Mouse (Mus musculus) left cerebral cortex, postnatal 10 days (tissue): ENCODE data around the gene Armc12. TPM values are rescaled to one million over a fixed set of nuclear protein-coding genes. Genes with fewer than 3 reads are reported as not detected.

Experiments
- DNase-seq, 2 experiments: peaks; one replicate each; pipeline ENCODE4 v3.0.0; 2021 to 2022; ENCODE audit warnings: low spot score in 2 of 2, mixed read lengths in 1 of 2; ENCODE audit errors: extremely low spot score in 1 of 2
- intact Hi-C: fragments of 180-260 bp; cut with DNase I; formaldehyde crosslinking; loops from one replicate; pipeline ENCODE4 v1.15.1; 2025
- total RNA-seq, 2 experiments: library from RNA; stranded (reverse); gene quantifications; 2 replicates each; pipeline ENCODE4 v1.2.3; 2021

Armc12 gene
- total RNA-seq = not detected

DNA sequence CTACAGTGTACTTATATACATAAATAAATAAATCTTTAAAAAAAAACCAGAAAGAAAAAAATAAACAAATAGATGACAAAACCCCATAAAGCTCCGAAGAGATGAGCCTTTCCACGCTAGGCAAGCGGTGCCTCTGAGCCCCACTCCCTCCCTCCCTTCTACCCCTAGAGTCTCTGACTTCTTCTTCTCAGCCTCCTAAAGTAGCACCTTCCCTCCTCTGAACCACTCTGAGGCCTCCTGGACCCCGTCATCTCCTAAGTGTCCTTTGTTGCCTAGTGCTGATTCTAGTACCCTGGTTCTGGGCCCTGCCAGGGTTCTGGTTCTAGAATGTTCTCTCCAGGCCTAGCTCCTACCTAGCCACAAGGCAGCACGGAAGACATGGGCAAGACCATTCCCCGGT lies at the start of gene Armc12:
TSS of gene Armc12 (plus strand) at position 301 of the 400 bp plus-strand sequence.
- intact Hi-C loops = no loop called here
- DNase-seq = no peak

DNA sequence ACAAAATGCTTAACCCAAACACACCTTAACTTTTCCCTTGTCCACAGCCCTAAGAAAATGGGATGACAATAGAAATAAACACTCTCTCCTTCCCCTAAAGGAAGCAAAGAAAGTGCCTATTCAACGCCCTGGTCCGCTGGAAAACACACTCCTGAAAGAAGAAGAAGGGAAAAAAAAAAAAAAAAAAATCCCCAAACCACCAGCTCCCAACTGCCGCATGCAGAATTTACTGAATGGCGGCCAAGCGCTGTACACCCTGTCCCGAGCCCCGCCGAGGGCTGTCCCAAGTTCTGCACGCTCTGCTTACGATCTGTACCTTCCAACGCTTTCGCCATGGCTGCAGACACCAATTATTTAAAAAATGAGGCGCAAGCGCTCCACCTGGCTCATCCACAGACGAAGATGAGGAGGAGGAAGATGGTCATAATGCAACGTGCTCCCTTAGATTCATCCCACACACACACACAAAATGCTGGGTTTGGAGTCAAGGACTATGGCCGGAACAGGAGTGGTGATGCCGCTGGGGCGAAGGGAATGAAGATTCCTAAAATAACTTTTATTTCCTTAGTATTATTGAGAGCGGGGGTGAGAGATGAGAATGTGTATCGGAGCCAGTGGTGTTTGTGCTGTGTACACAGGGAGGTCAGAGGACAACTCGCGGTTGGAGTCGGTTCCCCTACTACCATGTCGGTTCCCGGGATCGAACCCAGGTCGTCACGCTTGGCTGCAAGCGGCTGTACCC lies 45.7 kb upstream of the Armc12 start:
- peak in 1 of 2 experiments; percentile 16 for DNase-seq
- intact Hi-C loops = loop anchor here (2.0 kb wide), 1 partner anchor 38 kb away; no protein-coding TSS in a partner anchor

DNA sequence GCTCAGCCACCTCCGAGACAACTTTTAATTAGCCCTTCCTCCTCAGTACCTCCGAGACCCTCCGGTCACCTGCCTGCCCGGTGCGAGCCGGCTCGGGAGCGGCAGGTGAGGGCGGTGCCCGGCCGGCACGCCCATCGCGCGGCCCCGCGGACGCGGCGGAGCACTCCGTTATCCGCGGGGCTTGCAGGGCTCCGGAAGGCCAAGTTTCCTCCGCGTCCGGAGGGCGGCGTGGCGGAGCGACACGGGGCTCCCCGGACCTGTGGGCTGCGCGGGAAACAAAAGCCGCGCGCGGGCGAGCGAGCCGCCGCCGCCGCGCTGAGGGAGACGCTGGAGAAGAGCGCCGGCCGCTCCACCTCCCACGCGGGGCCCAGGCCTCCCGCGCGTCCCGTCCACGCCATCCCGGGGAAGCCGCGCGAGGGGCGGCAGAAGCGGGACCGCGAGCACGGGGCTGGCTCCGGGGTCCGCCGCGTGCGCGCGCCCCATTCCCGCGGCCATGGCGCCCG lies 45.1 kb upstream of the Armc12 start:
- intact Hi-C loops = loop anchor here (2.0 kb wide), 1 partner anchor 37 kb away; no protein-coding TSS in a partner anchor
- DNase-seq = peak in 1 of 2 experiments; percentile 66

DNA sequence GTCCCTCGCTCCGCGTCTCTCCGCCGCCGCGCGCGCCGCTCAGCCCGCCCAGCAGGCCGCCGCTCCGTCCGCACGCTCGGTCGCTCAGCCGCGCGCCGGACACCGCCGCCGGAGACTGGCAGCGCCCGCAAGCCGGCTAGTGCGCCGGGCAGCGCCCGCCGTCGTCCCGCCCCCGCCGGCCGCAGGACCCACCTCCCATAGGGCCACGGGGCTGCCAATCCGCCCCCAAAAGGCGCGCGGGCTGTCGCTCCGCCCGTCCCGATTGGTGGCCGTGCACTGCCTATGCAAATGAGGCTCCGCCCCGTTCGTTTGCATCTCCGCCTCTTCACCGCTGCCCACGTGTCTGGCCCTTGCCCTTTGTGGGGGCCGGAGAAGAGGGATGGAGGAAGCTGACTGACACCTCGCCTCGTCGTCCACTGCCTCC lies 44.6 kb upstream of the Armc12 start:
- DNase-seq = peak; percentile 94 to 98
- intact Hi-C loops = loop anchor here (2.0 kb wide), 1 partner anchor 37 kb away; no protein-coding TSS in a partner anchor

DNA sequence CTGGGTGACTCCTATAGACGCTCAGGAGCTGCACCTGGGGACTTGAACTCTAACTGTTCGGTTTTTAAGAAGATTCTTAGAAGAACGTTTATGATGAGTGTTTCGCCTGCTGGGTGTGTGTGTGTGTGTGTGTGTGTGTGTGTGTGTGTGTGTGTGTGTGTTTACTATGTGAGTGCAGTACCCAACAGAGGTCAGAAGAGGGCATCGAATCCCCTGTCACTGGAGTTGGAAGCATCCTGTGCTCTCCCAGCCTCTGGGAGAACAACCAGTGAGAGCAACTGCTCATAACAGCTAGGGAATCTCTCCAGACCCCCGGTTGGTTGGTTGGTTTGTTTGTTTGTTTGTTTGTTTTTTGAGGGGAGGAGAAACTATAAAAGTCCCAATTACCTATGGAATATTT lies 43.9 kb upstream of the Armc12 start:
- intact Hi-C loops = no loop called here
- DNase-seq = no peak

DNA sequence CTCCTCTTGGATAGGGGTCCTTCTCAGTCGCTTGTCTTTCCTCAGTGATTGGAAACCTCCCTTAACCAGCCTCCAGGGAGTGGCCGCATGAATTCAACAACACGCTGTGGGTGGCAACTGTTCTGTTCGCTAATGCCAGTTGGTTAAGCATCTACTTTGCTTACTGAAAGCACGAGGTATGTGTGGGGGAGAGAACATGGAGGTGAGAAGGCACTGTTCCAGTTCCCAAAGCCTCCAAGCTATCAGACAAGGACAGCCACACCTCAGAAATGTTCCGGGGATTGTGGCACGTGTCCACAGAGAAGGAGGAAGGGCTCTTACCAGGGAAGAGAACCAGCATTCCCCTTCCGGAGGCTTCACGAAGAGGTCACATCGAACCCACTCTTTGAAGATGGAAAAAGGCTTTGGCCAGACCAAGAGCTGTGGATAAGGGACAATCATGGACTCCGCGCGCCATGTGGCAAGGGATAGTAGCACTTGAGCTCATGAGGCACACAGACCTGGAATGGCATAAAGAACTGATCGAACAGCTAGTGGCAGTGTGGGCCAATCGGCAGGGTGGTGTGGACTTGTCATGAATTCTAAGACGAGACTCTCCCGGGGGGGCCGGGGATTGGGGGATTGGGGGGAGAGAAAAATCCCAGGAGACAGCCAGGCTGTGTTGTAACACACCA lies 42.9 kb upstream of the Armc12 start:
- DNase-seq = no peak
- intact Hi-C loops = no loop called here

DNA sequence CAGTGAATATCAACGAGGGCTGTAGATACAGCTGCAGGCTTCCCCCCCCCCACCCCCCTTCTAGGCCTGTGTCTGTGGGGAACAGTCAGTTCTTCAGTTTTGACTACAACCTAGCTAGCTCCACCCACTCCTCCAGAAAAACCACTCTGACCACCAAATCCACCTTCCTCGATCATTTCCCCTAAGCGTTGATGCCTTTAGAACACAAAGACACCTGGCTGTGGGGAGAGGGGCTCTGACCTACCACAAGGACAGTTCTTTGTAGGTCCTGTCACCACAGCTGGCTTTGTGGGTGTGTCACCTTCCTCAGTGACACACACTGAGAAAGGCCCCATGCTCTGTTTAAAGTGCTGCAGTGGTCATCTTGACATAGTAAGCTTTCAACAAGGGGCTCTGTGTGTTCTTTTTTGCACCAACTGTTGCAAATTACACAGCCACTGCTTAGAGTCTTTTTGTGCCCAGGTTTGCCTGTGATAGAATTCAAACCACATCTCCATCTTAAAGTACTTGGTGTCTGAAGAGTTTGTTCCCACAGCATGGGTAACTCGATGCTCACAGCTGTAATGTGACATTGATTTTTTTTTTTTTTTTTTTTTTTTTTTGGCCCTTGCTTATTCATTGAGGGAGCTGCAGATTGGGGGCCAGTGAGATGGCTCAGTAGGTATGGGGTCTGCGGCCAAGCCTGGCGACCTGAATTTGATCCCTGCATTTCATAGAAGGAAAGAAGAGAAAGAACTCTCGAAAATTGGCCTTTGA lies 42.2 kb upstream of the Armc12 start:
- DNase-seq = no peak
- intact Hi-C loops = no loop called here

DNA sequence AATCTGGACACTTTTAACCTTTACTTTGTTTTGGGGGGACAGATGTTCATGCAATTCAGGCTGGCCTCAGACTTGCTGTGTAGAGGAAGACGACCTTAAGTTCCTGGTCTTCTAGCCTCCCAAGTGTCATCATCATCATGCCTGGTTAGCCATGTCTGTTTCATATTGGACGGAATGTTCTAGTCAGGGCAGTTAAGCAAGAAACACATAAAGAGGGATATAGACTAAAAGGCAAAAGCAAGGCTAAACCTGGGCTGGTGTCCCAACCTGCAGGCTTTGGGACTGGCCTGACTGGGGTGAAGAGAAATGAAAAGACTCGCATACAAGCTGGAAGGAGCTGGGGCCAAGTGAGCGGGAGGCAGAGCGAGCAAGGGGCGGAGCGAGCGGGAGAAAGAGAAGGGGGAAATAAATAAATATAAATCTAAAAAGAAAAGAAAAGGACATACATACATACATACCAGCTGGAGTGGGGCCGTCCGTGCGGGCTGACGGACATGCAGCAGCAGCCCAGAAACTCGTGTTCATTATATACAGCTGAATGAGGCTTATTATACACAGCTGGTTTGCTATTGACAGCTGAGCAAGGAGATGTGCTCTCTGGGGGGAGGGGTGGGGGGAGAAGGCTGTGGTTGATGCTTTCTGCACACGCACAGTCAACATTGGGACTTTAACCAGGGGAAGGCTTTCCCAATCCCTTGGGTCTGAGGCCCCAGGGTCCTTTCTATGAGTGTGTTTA lies 39.4 kb upstream of the Armc12 start:
- no peak for DNase-seq
- intact Hi-C loops = no loop called here

DNA sequence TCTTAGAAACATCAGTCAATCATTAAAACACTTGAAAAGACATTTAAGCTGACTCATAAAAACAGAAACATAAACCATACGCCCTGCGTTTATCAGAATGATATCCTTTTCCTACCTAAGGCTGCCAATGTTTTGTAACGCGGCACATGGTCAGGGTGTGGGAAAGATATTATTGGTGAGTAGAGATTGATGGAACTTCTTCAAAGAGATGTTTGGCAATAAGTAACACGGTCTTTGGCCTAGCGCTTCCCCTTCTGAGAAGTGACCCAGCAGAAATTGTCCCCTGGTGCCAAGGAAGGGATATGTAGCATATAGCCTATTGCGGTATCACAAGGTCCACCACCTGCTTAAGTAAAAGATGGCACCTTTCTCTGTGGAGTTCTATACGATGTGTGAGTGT lies 34.8 kb upstream of the Armc12 start:
- DNase-seq = no peak
- intact Hi-C loops = no loop called here

DNA sequence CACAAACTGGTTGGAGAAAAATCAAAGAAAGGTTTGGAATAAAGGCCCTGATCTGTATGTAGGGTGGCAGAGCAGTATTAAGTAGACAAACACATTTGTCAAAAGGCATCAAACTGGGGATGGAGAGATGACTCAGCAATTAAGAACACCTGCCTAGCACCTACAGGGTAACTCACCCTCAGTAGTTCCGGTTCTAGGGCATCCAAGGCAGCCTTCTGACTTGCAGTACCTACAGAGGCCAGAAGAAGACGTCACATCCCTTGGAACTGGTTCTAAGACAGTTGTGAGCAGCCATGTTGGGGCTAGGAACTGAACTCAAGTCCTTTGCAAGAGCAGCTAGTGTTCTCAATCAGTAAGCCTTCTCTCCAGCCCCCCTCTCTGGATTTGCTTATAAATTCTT lies 31.4 kb upstream of the Armc12 start:
- DNase-seq = no peak
- intact Hi-C loops = no loop called here

DNA sequence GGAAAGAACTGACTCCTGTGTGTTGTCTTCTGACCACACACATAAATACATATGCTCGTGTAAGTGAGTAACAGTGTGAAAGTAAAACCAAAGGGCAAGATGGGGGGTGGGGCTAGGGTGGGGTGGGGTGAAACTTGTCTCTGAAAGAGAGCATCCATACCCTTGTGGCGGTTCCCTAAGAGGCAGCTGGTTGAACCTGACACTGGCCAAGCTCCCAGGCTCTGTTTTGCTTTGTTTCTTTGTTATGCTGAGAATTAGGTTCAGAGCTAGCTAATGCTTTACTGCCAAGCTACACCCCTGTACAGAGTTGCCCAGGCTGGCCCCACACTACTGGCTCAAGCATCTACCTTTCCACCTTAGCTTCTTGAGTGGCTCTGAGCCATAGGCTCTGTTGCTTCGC lies 30.1 kb upstream of the Armc12 start:
- no peak for DNase-seq
- intact Hi-C loops = no loop called here

DNA sequence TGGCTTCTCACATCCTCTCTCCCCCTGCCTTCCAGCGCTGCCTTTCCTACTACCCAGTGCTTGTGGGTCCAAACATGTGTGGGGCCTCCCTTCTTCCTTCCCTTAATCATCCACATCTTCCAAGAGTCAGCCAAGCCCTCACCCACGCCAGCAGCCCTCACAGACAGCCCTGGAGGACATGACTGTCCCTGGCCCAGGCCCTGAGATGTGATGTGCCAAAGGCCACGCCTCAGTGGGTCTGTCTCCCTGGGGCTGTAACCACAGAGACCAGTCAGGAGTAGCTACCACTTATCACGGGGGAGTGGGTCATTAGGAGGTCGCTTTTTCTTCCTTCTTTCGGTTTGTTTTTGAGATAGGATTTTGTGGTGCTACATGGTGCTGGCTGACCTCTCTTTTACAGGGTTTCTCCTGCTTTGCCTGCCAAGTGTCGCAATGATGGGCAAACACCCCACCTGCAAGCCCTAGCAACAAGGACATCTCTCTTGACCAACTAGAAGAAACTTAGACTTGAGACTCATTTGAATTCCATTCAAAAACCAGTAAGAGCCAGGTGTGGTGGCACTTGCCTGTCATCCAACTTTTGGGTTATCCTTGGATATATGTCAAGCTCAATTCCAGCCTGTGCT lies 28.3 kb upstream of the Armc12 start:
- no peak for DNase-seq
- intact Hi-C loops = no loop called here

DNA sequence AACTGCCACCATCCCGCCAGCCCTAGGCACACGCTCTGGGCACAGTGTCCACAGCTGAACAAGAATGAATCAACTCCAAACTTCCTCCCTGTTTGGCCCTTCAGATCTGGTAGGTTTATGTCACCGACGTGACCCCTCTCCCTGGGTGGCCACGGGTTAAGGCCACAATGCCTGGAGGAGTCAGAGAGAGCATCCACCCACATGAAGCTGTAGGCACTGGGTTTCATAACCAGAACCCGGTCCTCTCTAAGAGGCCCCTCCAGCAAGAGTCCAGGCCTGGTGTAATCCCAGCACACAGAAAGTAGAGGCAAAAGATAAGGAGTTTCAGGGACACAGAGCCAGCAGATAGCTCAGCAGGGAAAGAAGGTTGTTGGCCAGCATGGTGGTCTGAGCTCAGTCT lies 26.4 kb upstream of the Armc12 start:
- no peak for DNase-seq
- intact Hi-C loops = no loop called here

DNA sequence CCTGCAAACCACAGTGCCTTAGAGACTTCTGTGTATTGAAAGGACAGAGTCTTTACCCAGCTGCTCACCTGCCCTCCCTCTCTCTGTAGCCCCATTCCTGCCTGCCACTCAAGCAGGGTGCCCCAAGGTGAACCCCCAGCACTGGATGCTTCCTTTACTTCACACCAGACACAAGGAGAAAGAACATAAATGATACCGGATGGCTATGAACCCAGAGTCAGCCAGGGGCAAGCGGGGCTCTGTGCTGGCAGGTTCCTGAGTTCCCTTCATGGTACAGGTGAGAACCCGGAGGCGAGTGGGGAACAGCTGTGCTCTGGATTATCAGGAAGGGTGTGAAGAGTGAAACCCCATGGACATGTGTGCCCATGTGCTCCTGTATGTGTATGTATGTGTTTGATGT lies 25.0 kb upstream of the Armc12 start:
- intact Hi-C loops = no loop called here
- DNase-seq = no peak

DNA sequence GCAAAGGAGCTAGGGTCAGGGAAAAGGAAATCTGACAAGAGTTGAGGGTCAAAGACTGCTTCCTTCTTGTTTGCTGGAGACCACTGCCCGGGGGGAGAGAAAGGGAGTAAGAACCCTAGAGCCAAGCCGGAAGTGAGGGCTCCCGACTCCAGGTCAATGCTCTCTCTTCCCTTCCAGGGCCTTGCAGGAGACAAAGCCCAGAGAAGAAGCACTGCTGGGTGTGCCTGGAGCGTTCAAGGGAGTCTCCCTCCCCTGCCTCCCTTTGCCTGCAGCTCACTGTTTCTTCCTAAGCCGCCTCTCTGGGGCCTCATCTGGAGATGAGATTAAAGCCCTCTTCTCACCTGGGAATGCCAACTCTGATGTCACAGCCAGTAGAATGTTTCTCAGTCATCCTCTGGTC lies 23.7 kb upstream of the Armc12 start:
- no peak for DNase-seq
- intact Hi-C loops = no loop called here

DNA sequence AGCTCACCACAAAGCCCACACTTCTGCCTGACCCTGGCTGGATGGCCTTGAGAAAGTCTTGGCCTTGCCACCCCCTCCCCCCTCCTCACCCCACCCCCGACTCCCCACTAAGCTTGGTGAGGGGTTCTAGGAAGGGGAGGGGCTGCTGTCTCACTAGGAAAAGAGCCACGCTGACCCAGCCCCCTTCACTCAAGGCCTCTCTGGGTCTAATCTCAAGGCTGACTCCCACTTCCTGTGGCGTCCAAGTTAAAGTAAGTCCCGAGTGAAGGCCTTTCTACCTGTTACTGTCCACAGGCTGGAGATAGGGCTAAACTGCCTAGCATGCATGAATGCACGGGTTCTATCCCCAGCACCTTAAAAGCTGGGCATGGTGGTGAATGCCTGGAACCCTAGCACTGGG lies 23.1 kb upstream of the Armc12 start:
- no peak for DNase-seq
- intact Hi-C loops = no loop called here

DNA sequence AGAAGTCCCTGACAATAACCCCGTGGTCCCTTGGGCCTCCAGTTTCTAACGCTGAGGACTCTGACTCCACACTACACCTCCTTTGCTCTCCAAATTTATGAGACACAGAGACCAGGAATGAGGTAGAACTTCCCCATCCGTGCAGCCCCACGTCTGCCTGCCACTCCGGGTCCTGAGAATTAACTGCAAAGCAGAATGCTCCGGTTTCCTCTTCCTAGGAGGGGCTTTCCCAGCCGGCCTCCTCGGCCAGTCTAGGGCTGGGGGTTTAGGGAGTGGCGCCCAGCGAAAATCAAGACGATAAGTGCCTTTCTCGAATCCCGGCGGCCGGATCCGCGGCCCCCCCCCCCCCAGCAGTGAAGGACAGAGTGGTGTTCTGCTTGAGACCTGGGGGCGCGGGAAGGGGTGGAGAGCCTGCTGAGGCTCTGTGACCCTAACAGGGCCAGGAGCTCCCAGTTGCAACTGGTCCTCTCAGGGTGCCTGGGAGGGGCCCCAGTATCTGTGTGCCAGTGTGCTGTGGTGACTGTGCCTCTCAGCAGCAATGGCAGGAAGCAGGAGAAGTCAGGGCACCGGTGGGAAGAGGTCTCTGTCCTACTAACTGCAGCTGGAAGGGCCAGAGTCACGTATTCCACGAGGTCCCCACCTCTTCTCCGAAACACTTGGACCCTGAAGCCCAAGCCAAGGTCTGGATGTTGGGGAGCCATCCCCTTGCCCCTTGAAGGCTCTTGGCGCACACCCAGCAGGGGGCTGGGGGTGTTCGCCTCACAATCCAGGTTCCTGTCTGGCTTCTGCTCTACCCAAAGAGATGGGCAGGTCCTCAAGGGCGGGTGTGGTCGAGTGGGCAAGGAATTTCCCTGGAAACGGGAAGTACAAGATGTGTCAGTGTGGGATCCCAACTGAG lies 19.9 kb upstream of the Armc12 start:
- peak in 1 of 2 experiments; percentile 39 for DNase-seq
- intact Hi-C loops = no loop called here
